Mouse (Mus musculus) kidney, adult 2 months (tissue): ENCODE results near the gene Tox3.

Experiments used
- CTCF ChIP-seq: fragments of 200-500 bp; conservative IDR thresholded peaks from 2 replicates; pipeline ENCODE4 v1.5.1; 2011; ENCODE audit warnings: low read depth, mild to moderate bottlenecking, control low read depth, low read length, moderate library complexity, mixed read lengths; ENCODE audit not compliant: insufficient read depth, insufficient read length
- POLR2A ChIP-seq: fragments of 200-500 bp; IDR thresholded peaks from one replicate; pipeline ENCODE4 v1.6.1; 2011; ENCODE audit warnings: low read depth, low read length, control low read depth

- TF ChIP-seq POLR2A = no peak
- TF ChIP-seq CTCF = no peak
Observed at GRCm38 (mm10) chr8:90353960-90354540, 5.9 kb upstream of the Tox3 start.
